Mouse (Mus musculus) cerebellum, adult 9-10 months (tissue): ENCODE measurements around the gene Rere.
A peak's percentile ranks its signal among the peaks of the same experiment; 100 is the strongest.
"Not testable (repeated sequence)": the region's sequence is repeated elsewhere in the genome, so short reads cannot be mapped to it uniquely, and the experiment has no call there.

ENCODE experiments used
- DNase-seq: peaks from one replicate; pipeline ENCODE4 v3.0.0; 2022

The Rere gene

GRCm38 (mm10) chr4:150520069-150520468 lies 238.6 kb downstream of the Rere start:
- DNase-seq: no peak

GRCm38 (mm10) chr4:150522425-150522824 lies 241.0 kb downstream of the Rere start:
- DNase-seq: no peak

GRCm38 (mm10) chr4:150523351-150523750 lies 241.9 kb downstream of the Rere start:
- no peak for DNase-seq

DNA sequence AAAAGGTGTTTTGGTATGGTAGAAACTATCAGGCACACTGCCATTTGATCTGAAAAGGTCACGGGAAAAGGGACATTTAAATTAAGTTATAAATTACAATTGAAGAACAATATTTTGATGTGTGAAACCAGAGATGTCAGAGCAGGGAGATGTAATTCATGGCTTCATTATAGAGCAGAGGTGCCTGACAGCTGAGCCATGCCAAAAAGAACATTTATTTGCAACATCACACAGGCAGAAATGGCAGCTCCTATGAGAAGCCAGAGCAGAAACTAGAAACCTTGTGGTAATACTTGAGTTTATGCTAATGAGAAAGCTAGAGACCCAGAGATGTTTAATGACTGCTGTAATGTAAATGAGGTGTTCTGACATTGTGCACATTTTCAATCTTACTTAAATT lies 244.8 kb downstream of the Rere start:
- DNase-seq: no peak

- peak; percentile 55 for DNase-seq
Measured at GRCm38 (mm10) chr4:150528426-150528825, 247.0 kb downstream of the Rere start.

GRCm38 (mm10) chr4:150528846-150529245 lies 247.4 kb downstream of the Rere start:
- no peak for DNase-seq

- DNase-seq: no peak
Measured at GRCm38 (mm10) chr4:150531869-150532268, 250.4 kb downstream of the Rere start.

- no peak for DNase-seq
Measured at GRCm38 (mm10) chr4:150536821-150537510, 255.5 kb downstream of the Rere start.

DNA sequence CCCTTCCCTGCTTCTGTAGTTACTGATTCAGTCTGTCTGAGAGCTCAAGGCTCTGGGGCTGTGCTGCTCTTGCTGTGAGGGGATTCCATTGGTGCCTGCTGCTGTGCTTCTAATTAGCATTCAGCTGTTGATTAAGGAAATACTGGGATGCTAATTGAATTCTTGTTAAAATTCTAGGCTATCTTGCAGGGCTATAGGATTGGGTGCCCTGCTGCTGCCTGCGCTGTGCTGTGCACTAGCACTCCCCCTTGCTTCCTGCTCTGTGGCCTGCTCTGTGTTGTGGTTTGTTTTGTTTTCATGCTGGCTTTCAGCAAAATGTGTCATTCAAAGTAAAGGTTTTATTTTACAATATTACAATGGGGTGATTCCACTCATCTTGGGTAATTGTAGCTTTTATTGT lies 258.4 kb downstream of the Rere start:
- DNase-seq: no peak

GRCm38 (mm10) chr4:150540392-150541094 lies 259.1 kb downstream of the Rere start:
- DNase-seq: no peak

GRCm38 (mm10) chr4:150544231-150544630 lies 262.8 kb downstream of the Rere start:
- no peak for DNase-seq

DNA sequence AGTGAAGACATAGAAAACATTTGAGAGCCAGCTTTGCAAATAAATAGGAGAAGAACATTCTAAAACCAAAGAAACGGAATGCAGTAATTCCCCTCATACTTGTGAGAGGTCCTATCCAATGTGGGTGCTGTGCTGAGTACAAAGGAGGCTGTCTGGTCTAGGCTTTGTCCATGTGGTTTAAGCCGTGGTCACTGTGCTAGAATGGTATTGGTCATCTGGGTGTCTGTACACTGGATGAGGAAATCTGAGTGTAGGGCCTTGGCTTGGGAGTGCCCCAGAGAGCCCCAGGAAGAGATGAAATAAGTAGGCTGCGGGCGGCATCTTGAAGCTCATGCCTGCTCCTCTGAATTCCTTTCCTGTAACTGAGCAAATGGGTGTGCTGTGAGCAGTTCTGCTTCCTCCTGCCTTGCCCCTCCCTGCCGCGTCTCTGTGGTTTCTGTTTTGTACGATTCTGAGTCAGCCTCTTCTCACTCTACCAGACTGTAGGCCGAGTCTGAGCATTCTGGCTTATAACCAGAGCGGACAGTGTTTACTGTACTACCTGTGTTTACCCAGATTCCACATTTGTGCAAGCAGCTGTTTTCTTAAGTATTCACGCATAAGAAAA lies 263.3 kb downstream of the Rere start:
- no peak for DNase-seq

DNA sequence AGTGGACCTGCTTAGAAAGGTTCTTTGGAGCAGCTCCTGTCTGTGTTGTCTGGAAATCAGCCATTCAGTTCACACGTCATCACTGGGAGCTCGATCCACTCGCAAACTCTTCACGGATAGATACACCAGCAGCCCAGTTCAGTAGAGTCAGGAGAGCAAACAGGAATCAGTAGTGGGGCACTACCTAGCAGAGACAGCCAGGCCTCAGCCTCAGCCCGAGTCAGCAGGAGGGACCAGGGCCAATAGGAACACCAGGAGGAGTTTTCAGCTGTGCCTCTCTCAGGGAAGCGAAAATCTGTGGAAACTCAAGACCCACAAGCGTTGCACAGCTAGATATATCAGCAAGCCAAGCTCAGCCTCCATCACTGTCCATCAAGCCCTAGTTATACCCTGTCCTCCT lies 264.3 kb downstream of the Rere start:
- DNase-seq: no peak

DNA sequence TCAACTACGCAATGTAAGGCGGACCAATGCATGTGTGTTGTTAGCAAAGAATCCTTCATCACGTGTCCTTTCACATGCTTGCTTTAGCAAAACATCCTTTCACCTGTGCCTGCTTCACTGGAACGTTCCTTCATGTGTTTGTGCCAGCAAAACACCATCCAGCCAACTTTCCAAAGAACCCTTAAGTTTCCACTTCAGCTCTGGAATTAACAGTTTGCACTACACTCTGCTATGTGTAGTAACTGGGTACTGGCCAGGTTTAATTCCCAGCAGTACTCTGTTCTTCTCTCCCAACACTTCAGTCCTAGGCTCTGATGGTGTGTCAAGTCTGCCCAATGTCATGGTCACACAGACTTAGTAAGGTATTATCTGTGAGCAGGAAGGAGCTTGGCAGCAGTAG lies 264.9 kb downstream of the Rere start:
- not testable (repeated sequence) for DNase-seq

- DNase-seq: no peak
Measured at GRCm38 (mm10) chr4:150549393-150549792, 267.9 kb downstream of the Rere start.

DNA sequence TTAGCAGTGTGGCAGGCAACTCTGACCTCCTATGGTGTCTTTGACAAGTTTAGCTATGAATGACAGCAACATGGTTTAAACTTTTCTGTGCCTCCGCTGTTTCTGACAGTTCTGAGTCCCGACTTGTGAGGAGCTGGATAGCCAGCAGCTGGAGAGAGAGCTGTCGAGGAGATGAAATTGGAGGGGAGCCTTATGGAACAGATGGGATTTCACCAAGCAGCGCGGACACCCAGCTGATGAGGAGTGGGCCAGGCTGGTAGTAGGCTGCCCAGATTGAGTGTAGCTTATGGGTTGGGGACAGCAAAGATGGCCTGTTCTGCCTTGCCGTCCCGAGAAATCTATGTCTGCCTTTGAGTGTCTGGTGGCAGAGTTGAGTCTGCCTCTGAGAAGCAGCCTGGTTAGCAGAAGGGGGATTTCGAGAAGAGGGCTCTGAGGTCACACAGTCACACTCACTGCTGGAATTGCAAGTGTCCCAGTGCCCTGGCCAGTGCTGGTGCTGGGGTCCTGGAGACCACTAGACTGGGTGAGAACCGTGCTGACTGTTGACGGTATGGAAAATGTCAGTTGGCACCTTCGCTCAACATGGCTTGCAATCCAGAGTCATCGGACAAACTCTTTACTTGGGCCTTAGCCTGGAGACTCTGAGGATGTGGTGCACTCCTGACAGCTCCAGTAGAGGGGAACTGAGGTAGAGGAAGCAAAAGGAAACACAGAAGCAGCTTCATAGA lies 268.7 kb downstream of the Rere start:
- DNase-seq: no peak

- DNase-seq: no peak
Measured at GRCm38 (mm10) chr4:150551390-150551789, 269.9 kb downstream of the Rere start.

GRCm38 (mm10) chr4:150552751-150553600 lies 271.5 kb downstream of the Rere start:
- no peak for DNase-seq

- no peak for DNase-seq
Measured at GRCm38 (mm10) chr4:150555783-150556182, 274.3 kb downstream of the Rere start.

DNA sequence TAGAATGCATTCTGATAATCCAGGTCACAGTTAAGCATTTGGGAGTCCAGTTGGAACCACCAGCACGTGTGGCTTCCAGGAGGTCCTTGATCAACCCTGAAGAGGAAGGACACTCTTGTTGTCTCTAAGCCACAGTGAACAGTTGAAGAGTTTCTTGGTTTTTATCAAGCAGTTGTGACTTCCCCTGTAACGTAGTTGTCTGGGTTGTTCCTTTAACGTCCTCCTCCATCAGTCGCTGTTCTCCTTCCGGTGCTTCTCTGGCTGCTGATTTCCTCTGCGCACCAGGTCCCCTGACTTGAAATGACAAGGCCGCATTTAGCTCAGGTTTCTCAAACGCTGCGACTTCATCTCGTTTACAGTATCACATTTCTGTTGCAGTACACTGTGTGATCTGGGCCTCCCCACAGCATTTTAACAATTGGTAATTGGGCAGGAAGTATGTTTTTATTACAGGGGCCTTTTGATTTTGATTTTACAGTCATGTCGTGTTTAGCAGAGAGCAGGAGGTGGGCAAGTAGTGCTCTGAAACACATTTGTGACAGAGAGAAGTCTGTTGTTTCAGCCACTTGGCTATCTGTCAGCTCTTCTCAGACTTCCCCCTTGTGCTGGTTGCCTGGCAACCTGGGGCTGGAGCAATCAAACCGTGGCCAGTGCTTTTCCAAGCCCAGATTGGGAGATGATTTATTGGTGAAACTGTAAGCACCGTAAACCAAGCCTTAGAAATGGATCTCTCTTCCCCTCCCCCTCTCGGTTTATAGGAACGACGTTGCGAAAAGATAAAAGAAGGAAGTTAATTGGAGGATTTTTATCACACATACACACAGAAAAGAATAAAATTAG lies 275.2 kb downstream of the Rere start:
- DNase-seq: peak; percentile 85

DNA sequence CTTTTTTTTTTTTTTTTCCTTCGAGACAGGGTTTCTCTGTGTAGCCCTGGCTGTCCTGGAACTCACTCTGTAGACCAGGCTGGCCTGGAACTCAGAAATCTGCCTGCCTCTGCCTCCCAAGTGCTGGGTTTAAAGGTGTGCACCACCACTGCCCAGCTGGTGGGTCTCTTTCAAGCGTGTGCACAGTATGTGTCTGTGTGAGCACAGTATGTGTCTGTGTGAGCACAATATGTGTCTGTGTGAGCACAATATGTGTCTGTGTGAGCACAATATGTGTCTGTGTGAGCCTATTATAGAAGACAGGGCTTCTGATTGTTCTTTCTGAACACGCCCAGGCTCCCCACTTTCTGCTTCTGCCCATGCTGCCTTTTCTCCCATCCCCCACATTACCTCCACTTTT lies 275.8 kb downstream of the Rere start:
- not testable (repeated sequence) for DNase-seq

DNA sequence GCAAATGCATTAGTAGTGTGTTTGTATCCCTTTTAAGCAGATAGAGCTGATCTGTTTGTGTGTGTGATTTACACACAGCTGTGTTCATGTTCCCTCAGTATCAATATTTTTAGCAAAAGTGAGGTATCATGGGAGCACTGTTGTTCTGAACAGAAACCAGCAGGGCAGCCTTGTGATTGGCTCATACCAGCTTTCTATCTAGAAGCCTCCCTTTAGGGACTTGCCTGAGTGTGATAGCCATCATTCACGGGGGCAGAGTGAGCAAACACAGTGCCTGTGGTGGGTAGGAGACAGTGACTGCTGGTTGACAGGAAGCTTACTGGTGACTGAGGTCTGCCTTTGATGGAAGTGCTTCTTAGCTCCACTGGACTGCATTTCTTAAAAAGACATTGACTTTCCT lies 276.5 kb downstream of the Rere start:
- DNase-seq: no peak
